Mouse (Mus musculus) kidney, adult 2 months (tissue): Measurements from ENCODE around the gene 4931429L15Rik. TPM values are rescaled to one million over a fixed set of nuclear protein-coding genes. Genes with fewer than 3 reads are reported as not detected.

Source experiments
- DNase-seq: peaks from one replicate; pipeline ENCODE4 v3.0.0; 2021
- H3K27ac ChIP-seq: fragments of 200-500 bp; 2 replicates; pipeline ENCODE4 v1.5.1; 2012; ENCODE audit warnings: low read depth, low read length, control low read depth, inconsistent platforms; ENCODE audit not compliant: insufficient read depth
- H3K27me3 ChIP-seq: fragments of 200-500 bp; replicated peaks from 2 replicates; pipeline ENCODE4 v1.6.1; 2012; ENCODE audit warnings: mild to moderate bottlenecking, moderate library complexity, low read length, inconsistent platforms; ENCODE audit not compliant: control insufficient read depth, insufficient read depth
- H3K36me3 ChIP-seq: fragments of 200-500 bp; 2 replicates; pipeline ENCODE4 v1.6.1; 2012; ENCODE audit warnings: mild to moderate bottlenecking, moderate library complexity, low read length, inconsistent platforms; ENCODE audit not compliant: control insufficient read depth, insufficient read depth
- H3K4me1 ChIP-seq: fragments of 200-500 bp; 2 replicates; pipeline ENCODE4 v1.6.1; 2011; ENCODE audit warnings: low read length; ENCODE audit not compliant: control insufficient read depth, insufficient read depth
- H3K4me3 ChIP-seq: fragments of 200-500 bp; 2 replicates; pipeline ENCODE4 v1.5.1; 2011; ENCODE audit warnings: mild to moderate bottlenecking, low read depth, low read length, control low read depth; ENCODE audit not compliant: insufficient read depth
- CTCF ChIP-seq: fragments of 200-500 bp; conservative IDR thresholded peaks from 2 replicates; pipeline ENCODE4 v1.5.1; 2011; ENCODE audit warnings: low read depth, mild to moderate bottlenecking, control low read depth, low read length, moderate library complexity, mixed read lengths; ENCODE audit not compliant: insufficient read depth, insufficient read length
- POLR2A ChIP-seq: fragments of 200-500 bp; IDR thresholded peaks from one replicate; pipeline ENCODE4 v1.6.1; 2011; ENCODE audit warnings: low read depth, low read length, control low read depth
- WGBS: fragments of 180-500 bp; shearing (Covaris S2); methylation state at CpG from one replicate; pipeline ENCODE4 v1.1.7; 2018; 5-methylcytosine and 5-hydroxymethylcytosine counted together
- polyA plus RNA-seq: library from polyadenylated mRNA; depleted of rRNA; stranded (reverse); fragments of >200 nt; gene quantifications from 2 replicates; pipeline ENCODE4 v1.2.3, GENCODE M21; 2012

Gene 4931429L15Rik
- polyA plus RNA-seq, 1 experiment: not detected

DNA sequence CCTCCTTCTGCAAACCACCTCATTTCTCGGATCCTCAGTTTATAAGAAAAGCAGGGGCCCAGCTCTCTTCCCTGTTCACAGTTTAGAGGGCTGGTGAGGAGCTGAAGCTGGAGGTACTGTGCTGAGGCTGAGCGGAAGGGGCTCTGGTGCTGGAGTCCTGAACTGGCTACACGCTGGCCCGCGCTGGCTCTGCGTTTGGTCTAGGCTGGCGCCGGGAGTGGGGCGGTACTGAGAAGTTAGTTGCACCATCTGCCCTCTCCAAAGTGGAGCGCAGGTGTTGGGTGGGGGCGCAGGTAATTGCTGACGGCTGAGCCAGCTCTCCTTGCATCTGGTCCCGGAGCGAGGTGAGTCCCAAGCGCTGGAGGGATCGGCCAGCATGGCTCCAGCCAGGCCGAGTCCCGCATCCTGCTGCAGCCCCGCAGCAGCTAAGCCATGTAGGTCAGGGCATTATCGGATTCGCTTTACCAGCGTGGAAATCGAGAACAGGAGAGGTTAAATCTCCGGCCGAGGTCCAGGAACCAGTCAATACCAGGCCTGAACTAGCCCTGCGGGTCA, 14.8 kb upstream of the 4931429L15Rik start:
- TF ChIP-seq CTCF (no peak), POLR2A (no peak)
- DNase-seq: no peak
- Histone ChIP-seq H3K27me3 (no peaks in the 10 kb centered on the region), H3K4me3 (no peak overlapping the region), H3K36me3 (no peaks in the 10 kb centered on the region), H3K4me1 (no peaks in the 10 kb centered on the region), H3K27ac (no peak overlapping the region)
- 49% methylated on average over 26 of the region's 26 CpGs for WGBS

DNA sequence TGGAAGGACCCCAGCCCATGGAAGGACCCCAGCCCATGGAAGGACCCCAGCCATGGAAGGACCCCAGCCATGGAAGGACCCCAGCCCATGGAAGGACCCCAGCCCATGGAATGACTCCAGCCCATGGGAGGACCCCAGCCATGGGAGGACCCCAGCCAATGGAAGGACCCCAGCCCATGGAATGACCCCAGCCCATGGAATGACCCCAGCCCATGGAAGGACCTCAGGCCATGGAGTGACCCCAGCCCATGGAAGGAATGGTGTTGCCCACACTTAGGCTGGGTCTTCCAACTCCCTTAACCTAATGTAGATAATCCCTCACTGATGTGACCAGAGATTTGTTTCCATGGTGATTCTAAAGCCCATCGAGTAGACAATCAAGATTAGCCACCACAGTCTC, 11.5 kb upstream of the 4931429L15Rik start:
- DNase-seq: no peak
- TF ChIP-seq POLR2A: no peak
- TF ChIP-seq CTCF: no peak
- H3K4me1 ChIP-seq: no peaks in the 10 kb centered on the region
- no peak overlapping the region for H3K4me3 ChIP-seq
- no peaks in the 10 kb centered on the region for H3K36me3 ChIP-seq
- no peak overlapping the region for H3K27ac ChIP-seq
- 89% methylated on average over 1 of the region's 1 CpGs for WGBS
- H3K27me3 ChIP-seq: no peaks in the 10 kb centered on the region

DNA sequence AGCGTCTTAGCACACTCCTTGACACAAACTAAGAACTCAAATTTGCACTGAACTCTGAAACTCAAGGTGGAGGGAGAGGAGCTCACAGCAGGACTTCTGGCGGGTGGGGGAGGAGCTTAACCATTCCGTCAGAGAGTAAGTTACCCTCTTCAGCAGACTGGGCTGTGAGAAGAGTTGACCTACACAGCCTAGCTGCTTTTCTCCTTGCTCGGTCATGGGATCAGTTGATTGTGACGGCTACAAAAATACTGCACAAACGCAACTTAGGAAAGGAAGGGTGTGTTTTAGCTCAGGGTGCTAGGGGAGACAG, 10.8 kb upstream of the 4931429L15Rik start:
- TF ChIP-seq POLR2A: no peak
- no peak for TF ChIP-seq CTCF
- Histone ChIP-seq H3K4me3 (no peak overlapping the region), H3K36me3 (no peaks in the 10 kb centered on the region), H3K27ac (no peak overlapping the region), H3K27me3 (no peaks in the 10 kb centered on the region), H3K4me1 (no peaks in the 10 kb centered on the region)
- DNase-seq: no peak
- 57% methylated on average over 6 of the region's 6 CpGs for WGBS

DNA sequence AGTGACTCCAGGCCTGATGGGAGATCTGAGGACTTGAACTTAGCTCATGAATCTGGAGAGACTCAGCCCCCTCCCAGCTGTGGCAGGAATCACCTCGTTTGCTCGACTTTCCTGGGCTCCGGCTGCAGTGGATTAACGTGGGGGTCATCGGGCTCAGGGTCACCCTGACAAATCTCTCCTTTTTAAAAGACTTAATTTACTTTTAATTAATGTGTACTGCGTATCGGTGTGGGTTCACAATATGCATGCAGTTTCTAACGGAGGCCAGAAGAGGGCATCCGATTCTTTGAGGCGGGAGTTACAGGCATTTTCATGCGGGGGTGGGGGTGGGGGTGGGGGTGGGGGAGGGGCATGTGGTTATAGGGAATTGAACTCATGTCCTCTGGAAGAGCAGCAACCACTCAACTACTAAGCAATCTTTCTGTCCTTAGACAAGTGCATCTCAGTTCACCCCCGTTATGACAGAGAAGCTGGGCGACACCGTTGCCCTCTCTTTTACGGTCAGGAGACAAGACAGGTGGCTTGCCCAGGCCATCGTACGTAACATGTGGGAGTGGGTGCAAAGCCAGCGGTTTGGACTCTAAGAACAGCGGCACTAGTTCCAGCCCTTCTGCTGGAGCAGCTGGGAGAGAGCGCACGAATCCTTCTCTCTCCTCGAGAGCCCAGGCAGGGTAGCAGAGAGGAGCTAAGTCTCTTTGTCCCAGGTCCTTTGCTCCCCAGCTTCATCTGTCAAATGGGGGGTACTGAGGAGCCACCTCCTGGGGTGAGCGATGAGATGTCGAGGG, 10.2 kb upstream of the 4931429L15Rik start:
- Histone ChIP-seq H3K4me3 (no peak overlapping the region), H3K27me3 (no peaks in the 10 kb centered on the region), H3K27ac (no peak overlapping the region), H3K36me3 (no peaks in the 10 kb centered on the region), H3K4me1 (no peaks in the 10 kb centered on the region)
- no peak for TF ChIP-seq POLR2A
- no peak for TF ChIP-seq CTCF
- WGBS: 42% methylated on average over 24 of the region's 24 CpGs
- DNase-seq: no peak

DNA sequence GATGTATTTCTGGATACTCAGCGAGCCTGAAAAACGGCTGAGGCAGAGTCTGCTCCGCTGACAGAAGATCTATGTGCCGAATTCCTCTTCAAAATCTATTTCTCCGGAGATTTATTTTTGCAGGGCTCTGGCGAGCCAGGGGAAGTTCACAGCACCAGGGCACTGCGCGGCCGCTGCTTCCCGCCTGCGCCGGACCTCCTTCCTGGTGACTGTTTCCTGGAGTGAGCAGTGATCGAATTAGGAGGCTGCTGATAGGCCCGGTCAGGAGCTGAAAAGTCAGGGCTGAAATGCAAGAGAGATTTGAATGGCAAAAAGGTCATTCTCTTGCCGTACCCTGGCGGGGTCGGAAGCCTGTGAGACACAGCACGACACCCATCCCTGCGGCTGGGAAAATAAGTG, 9.5 kb upstream of the 4931429L15Rik start:
- Histone ChIP-seq H3K27ac (no peak overlapping the region), H3K36me3 (no peaks in the 10 kb centered on the region), H3K27me3 (no peaks in the 10 kb centered on the region), H3K4me1 (no peaks in the 10 kb centered on the region), H3K4me3 (peak overlapping the region; percentile 45)
- 10% methylated on average over 19 of the region's 19 CpGs for WGBS
- peak; percentile 22 for DNase-seq
- no peak for TF ChIP-seq CTCF

DNA sequence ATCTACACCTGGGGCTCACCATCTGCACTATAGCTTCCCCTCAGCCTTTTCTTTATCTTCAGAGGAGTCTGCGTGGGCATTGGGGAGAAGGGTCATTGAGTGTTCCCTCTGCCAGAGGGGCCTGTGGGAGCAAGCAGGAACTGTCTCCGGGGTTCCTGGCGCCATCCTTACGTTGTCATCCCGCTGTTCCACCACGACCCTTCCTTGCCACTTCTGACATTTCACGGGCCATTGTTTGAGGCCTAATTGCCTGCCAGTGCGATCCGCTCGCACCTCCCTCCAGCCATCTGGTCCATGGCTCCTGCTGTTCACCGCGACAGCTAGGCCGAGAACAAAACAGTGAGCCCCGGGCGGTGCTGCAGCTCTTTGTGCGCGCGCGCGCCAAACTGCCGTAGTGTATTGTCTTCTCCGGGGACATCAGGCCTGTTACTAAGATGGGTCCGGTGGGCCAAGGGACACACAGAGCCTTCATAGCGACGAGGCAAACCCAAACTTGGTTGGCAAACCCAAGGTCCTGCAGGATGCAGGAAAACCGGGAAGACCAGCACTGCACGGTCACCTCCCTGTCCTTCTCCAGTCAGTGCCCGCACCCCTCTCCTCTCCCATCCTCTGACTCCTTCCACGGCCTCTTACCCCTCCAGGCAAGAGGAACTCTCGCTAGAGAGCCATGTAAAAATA, 8.9 kb upstream of the 4931429L15Rik start:
- no peak for TF ChIP-seq CTCF
- TF ChIP-seq POLR2A: no peak
- DNase-seq: peak; percentile 7
- WGBS: 15% methylated on average over 30 of the region's 30 CpGs
- Histone ChIP-seq H3K4me1 (no peaks in the 10 kb centered on the region), H3K36me3 (no peaks in the 10 kb centered on the region), H3K27me3 (no peaks in the 10 kb centered on the region), H3K27ac (no peak overlapping the region), H3K4me3 (peak overlapping the region; percentile 45)
